Mouse (Mus musculus) testis, adult 2 months (tissue): ENCODE measurements around the gene Plxdc2.

ENCODE experiments used
- CTCF ChIP-seq: fragments of 200-500 bp; IDR thresholded peaks from 2 replicates; pipeline ENCODE4 v1.5.1; 2012; ENCODE audit warnings: low read depth, mild to moderate bottlenecking, inconsistent platforms, low read length, moderate library complexity; ENCODE audit not compliant: control insufficient read depth, insufficient read depth, insufficient replicate concordance
- POLR2A ChIP-seq: fragments of 200-500 bp; IDR thresholded peaks from 2 replicates; pipeline ENCODE4 v1.6.1; 2012; ENCODE audit warnings: low read depth, mild to moderate bottlenecking, inconsistent platforms, low read length, moderate library complexity; ENCODE audit not compliant: control insufficient read depth

- TF ChIP-seq CTCF (no peak), POLR2A (no peak)
Observed at GRCm38 (mm10) chr2:16664516-16664915, 308.4 kb downstream of the Plxdc2 start.
